Mouse (Mus musculus) ovary, postnatal 36 days (tissue): Measurements from ENCODE around the gene Vmn1r36.
"Not testable (repeated sequence)": the region's sequence is repeated elsewhere in the genome, so short reads cannot be mapped to it uniquely, and the experiment has no call there.

ENCODE experiments used
- DNase-seq: peaks from one replicate; pipeline ENCODE4 v3.0.0; 2022; ENCODE audit warnings: low spot score, mixed read lengths

Gene Vmn1r36

DNA sequence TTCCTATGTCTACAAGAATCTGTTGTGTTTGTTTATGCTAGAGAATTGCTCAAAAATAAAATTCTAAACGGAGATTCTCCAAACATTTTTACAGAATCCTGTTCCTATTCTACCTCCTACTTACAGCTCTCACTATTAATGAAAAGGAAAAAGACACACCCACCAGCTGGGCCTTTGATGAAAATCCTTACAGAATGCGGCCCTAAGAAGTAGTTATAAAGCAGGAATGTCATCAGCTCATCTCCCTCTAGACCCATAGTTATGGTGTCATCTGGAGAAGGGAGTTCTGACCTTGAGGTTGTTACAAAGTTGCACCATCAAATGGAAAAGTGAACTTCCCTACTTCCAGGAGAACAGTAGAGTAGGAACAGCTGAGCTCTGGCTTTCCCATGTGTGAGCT, at the start of gene Vmn1r36:
Vmn1r36 (minus strand) TSS at position 101 of the 400 bp plus-strand sequence.
- not testable (repeated sequence) for DNase-seq

DNA sequence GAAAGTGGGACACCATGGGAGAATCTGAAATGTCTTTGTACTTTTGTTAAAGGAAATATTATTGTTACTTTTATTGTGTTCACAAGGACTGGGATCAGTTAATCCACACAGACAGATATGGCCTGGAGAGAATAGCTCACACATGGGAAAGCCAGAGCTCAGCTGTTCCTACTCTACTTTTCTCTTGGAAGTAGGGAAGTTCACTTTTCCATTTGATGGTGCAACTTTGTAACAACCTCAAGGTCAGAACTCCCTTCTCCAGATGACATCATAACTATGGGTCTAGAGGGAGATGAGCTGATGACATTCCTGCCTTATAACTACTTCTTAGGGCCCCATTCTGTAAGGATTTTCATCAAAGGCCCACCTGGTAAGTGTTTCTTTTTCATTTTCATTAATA, 10.1 kb upstream of the Vmn1r36 start, which contains the start of gene Vmn1r37:
Vmn1r37 (plus strand) TSS at position 301 of the 400 bp plus-strand sequence.
- DNase-seq: not testable (repeated sequence)

DNA sequence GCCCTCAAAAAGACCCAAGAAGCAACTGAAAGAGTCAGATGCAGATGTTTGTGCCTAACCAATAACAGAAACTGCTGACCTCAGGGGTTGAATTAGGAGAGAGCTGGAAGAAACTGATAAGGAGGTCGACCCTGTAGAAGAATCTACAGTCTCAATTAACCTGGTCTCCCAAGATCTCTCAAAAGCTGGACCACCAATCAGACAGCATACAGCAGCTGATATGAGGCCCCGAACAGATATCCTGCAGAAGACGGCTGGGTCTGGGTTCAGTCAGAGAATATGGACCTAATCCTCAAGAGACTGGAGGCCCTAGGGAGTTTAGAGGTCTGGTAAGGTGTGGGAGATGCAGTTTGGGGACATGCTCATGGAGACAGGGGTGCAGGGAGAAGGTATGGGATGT, 5.1 kb downstream of the Vmn1r36 start:
- no peak for DNase-seq

GRCm38 (mm10) chr6:66708901-66709300, 10.1 kb downstream of the Vmn1r36 start:
- DNase-seq: no peak

DNA sequence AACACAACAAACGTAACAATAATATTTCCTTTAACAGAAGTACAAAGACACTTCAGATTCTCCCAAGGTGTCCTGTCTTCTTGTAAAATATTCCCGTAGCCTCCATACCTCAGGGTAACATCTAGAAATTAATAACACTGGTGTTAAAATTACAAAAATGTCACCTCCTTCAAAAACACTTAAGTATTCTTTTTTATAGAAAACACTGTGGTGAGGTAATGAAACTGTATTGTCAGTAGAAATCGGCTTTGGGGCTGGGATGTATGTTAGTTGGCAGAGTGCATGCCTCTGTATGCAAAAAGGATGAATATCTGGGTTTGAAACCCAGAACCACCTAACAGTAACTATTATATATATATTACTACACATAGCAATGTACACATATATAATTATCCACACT, 33.2 kb downstream of the Vmn1r36 start, which contains the start of gene Vmn1r35:
Vmn1r35 (minus strand) TSS at position 101 of the 400 bp plus-strand sequence.
- no peak for DNase-seq
